Mouse (Mus musculus): ENCODE measurements around the gene Unk. TPM values are rescaled to one million over a fixed set of nuclear protein-coding genes. Genes with fewer than 3 reads are reported as not detected.

Unk gene
- polyA plus RNA-seq, 1 experiment: 48.1 TPM

DNA sequence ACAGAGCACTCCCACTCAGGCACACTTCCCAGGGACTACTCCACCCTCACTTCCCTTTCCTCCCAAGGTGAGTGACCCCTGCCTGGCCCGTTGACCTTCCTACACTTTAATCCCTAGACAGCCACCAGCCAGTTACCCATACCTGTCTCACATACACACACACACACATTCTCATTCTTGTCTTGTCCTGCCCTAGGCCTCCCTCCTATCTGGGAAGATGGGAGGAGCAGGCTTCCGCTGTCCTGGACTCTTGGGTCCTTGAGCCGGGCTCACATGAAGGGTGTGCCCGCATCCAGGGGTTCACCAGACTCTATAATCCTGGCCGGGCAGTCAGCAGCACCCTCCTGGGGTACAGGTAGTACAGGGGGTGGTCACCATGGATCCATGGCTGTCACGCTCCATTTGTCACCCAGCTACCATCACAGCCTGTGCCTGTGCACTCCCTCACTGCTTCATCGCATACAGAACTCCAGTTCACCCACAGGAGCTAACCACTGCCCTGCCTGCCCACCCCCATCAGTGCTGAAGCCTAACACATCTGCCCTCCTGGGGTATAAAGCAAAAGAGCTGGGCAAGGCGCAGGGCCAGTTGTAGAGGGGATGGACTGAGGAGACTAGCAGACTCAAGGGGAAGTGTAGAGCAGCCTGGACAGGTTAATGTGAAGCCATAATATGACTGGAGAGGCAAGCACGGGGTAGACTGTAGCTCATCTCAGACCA, 24.3 kb upstream of the Unk start:
- WGBS: 92% methylated on average over 9 of the region's 9 CpGs
- no peak overlapping the region for H3K27ac ChIP-seq (ENCODE audit: insufficient read depth, low read length)

DNA sequence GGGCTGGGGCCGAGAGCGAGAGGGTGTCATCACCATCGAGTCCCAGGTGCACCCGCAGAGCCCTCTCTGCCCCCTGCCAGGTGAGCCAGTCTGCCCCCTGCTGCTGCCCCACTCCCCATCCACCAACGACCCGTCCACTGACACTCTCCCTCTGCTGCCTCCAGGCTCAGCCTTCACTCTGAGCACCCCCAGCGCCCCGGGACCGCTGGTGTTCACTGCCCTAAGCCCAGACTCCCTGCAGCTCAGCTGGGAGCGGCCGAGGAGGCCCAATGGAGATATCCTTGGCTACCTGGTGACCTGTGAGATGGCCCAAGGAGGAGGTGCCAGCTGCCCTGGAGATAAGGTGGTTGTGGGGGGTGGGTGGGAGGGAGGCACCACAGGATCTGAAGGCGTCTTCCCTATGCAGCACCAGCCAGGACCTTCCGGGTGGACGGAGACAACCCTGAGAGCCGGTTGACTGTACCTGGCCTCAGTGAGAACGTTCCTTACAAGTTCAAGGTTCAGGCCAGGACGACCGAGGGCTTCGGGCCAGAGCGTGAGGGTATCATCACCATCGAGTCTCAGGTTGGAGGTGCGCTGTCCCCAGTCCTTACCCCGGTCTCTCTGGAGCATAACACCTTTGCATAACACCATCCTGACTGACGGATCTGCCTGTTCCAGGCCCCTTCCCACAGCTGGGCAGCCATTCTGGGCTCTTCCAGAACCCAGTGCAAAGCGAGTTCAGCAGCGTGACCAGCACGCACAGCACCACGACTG, 22.8 kb upstream of the Unk start:
- Histone ChIP-seq H3K27ac (ENCODE audit: insufficient read depth, low read length) (no peak overlapping the region), H3K4me3 (replicated peaks; ENCODE audit: insufficient read depth, low read depth, low read length) (no peak overlapping the region), H3K4me1 (ENCODE audit: control insufficient read depth, insufficient read depth, low read length) (peaks cover 37% of the 10 kb centered on the region), H3K27me3 (ENCODE audit: control insufficient read depth, insufficient read depth, low read length) (no peaks in the 10 kb centered on the region)
- DNase-seq: no peak
- TF ChIP-seq CTCF (IDR thresholded peaks at IDR 0.05; ENCODE audit: borderline replicate concordance, insufficient read depth, low read depth, low read length) (no peak), POLR2A (IDR thresholded peaks at IDR 0.05; ENCODE audit: borderline replicate concordance, insufficient read depth, low read length) (no peak)
- WGBS: 94% methylated on average over 28 of the region's 28 CpGs

More for the DNA sequence above, 24.3 kb upstream of the Unk start:
- peaks cover 35% of the 10 kb centered on the region for H3K4me1 ChIP-seq (ENCODE audit: control insufficient read depth, insufficient read depth, low read length)
- no peak overlapping the region for H3K4me3 ChIP-seq (replicated peaks; ENCODE audit: insufficient read depth, low read depth, low read length)
- TF ChIP-seq POLR2A (IDR thresholded peaks at IDR 0.05; ENCODE audit: borderline replicate concordance, insufficient read depth, low read length) (no peak), CTCF (IDR thresholded peaks at IDR 0.05; ENCODE audit: borderline replicate concordance, insufficient read depth, low read depth, low read length) (no peak)
- DNase-seq: no peak
- no peaks in the 10 kb centered on the region for H3K27me3 ChIP-seq (ENCODE audit: control insufficient read depth, insufficient read depth, low read length)

DNA sequence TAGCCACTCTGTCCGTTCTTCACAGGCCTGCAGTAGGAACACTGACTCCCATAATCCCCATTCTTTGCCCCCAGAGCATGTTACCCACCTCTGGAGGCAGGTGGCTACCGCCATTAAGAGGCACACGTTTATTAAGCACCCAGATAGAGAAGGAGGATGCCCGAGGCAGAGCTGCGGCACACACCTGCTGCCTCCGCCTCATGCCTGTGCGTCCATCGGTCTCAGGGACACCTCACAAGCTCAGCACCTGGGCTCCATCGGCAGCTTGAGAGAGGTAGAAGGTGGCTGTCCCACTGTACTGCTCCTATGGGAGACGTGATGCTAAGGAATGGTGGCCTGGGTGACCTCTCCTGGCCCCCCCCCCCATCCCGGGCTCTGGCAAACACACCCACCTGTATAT, 21.7 kb upstream of the Unk start:
- TF ChIP-seq CTCF (IDR thresholded peaks at IDR 0.05; ENCODE audit: borderline replicate concordance, insufficient read depth, low read depth, low read length) (no peak), POLR2A (IDR thresholded peaks at IDR 0.05; ENCODE audit: borderline replicate concordance, insufficient read depth, low read length) (no peak)
- Histone ChIP-seq H3K27ac (ENCODE audit: insufficient read depth, low read length) (no peak overlapping the region), H3K4me3 (replicated peaks; ENCODE audit: insufficient read depth, low read depth, low read length) (no peak overlapping the region), H3K4me1 (ENCODE audit: control insufficient read depth, insufficient read depth, low read length) (peaks cover 40% of the 10 kb centered on the region), H3K27me3 (ENCODE audit: control insufficient read depth, insufficient read depth, low read length) (no peaks in the 10 kb centered on the region)
- WGBS: 93% methylated on average over 11 of the region's 11 CpGs
- no peak for DNase-seq

GRCm38 (mm10) chr11:116008832-116009375, 21.2 kb upstream of the Unk start:
- WGBS: 65% methylated on average over 13 of the region's 13 CpGs
- no peaks in the 10 kb centered on the region for H3K27me3 ChIP-seq (ENCODE audit: control insufficient read depth, insufficient read depth, low read length)
- H3K4me3 ChIP-seq (replicated peaks; ENCODE audit: insufficient read depth, low read depth, low read length): no peak overlapping the region
- TF ChIP-seq POLR2A (IDR thresholded peaks at IDR 0.05; ENCODE audit: borderline replicate concordance, insufficient read depth, low read length): no peak
- no peak for TF ChIP-seq CTCF (IDR thresholded peaks at IDR 0.05; ENCODE audit: borderline replicate concordance, insufficient read depth, low read depth, low read length)
- peak overlapping the region; percentile 48 for H3K27ac ChIP-seq (ENCODE audit: insufficient read depth, low read length)
- H3K4me1 ChIP-seq (ENCODE audit: control insufficient read depth, insufficient read depth, low read length): peaks cover 40% of the 10 kb centered on the region
- peak in 1 of 2 experiments; percentile 43 for DNase-seq

GRCm38 (mm10) chr11:116009661-116010060, 20.5 kb upstream of the Unk start:
- 9% methylated on average over 11 of the region's 11 CpGs for WGBS
- TF ChIP-seq POLR2A (IDR thresholded peaks at IDR 0.05; ENCODE audit: borderline replicate concordance, insufficient read depth, low read length) (peak; percentile 47; the same call in 1 of the 2 replicates), CTCF (IDR thresholded peaks at IDR 0.05; ENCODE audit: borderline replicate concordance, insufficient read depth, low read depth, low read length) (no peak)
- H3K4me1 ChIP-seq (ENCODE audit: control insufficient read depth, insufficient read depth, low read length): peaks cover 40% of the 10 kb centered on the region
- no peaks in the 10 kb centered on the region for H3K27me3 ChIP-seq (ENCODE audit: control insufficient read depth, insufficient read depth, low read length)
- peak; percentile 94 to 98 for DNase-seq
- peak overlapping the region; percentile 8 for H3K4me3 ChIP-seq (replicated peaks; ENCODE audit: insufficient read depth, low read depth, low read length)
- peak overlapping the region; percentile 60 for H3K27ac ChIP-seq (ENCODE audit: insufficient read depth, low read length)

DNA sequence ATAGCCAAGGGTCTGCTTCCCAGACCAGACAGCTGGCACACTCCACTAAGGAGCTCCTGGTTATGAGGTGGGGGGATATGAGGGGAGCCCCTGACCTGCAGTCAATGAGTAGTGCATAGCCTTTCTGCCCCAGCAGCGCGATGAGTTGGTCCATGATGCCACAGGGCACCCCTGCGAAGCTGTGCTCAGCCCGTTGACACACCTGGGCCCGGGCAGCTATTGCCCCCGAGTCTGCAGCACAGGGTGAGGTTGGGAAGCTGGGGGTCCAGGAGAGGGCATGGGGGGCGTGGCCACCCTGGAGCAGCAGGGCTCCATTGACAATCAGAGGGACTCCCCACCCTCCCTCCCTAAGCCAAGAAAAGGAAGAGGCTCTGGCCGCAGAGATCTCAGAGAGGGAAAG, 20.0 kb upstream of the Unk start:
- no peak for TF ChIP-seq CTCF (IDR thresholded peaks at IDR 0.05; ENCODE audit: borderline replicate concordance, insufficient read depth, low read depth, low read length)
- TF ChIP-seq POLR2A (IDR thresholded peaks at IDR 0.05; ENCODE audit: borderline replicate concordance, insufficient read depth, low read length): no peak
- H3K27ac ChIP-seq (ENCODE audit: insufficient read depth, low read length): peak overlapping the region; percentile 60
- no peaks in the 10 kb centered on the region for H3K27me3 ChIP-seq (ENCODE audit: control insufficient read depth, insufficient read depth, low read length)
- no peak for DNase-seq
- WGBS: 30% methylated on average over 8 of the region's 8 CpGs
- no peak overlapping the region for H3K4me3 ChIP-seq (replicated peaks; ENCODE audit: insufficient read depth, low read depth, low read length)
- H3K4me1 ChIP-seq (ENCODE audit: control insufficient read depth, insufficient read depth, low read length): peaks cover 41% of the 10 kb centered on the region

DNA sequence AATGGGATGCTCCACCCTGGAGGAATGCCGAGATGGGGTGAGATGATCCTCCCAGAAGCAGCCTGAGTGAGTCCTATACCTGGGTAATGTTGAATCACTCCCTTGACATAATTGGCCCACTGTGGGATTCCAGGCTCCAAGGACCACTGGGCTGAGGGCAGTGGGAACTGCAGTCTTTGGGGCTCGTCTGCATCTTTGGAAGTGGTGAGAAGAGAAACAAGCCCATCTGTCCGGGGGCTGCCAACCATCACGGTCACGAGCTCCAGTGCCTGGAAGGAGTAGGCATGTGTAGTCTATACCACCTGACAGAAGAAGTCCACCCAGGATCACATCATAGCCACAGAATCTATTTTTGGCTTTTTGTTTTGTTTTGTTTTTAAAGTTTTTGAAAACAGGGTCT, 19.2 kb upstream of the Unk start:
- TF ChIP-seq CTCF (IDR thresholded peaks at IDR 0.05; ENCODE audit: borderline replicate concordance, insufficient read depth, low read depth, low read length) (no peak), POLR2A (IDR thresholded peaks at IDR 0.05; ENCODE audit: borderline replicate concordance, insufficient read depth, low read length) (no peak)
- peaks cover 37% of the 10 kb centered on the region for H3K4me1 ChIP-seq (ENCODE audit: control insufficient read depth, insufficient read depth, low read length)
- H3K4me3 ChIP-seq (replicated peaks; ENCODE audit: insufficient read depth, low read depth, low read length): no peak overlapping the region
- H3K27ac ChIP-seq (ENCODE audit: insufficient read depth, low read length): 0 out of 2 replicates have a peak overlapping the region, but pooled peaks have one; percentile 6
- no peak for DNase-seq
- H3K27me3 ChIP-seq (ENCODE audit: control insufficient read depth, insufficient read depth, low read length): no peaks in the 10 kb centered on the region
- 68% methylated on average over 5 of the region's 5 CpGs for WGBS

Measured in cerebellum, adult 2 months (tissue).